Mouse (Mus musculus): ENCODE measurements around the gene Amigo1. TPM values are rescaled to one million over a fixed set of nuclear protein-coding genes. Genes with fewer than 3 reads are reported as not detected.
A peak's percentile ranks its signal among the peaks of the same experiment; 100 is the strongest.
"Not testable (repeated sequence)": the region's sequence is repeated elsewhere in the genome, so short reads cannot be mapped to it uniquely, and the experiment has no call there.

Gene Amigo1
- total RNA-seq, 2 experiments from 2014 or later: 7.1 to 8.1 TPM

GRCm38 (mm10) chr3:108209946-108210770, 24.0 kb downstream of the Amigo1 start:
- DNase-seq: peak; percentile 94

- no peak for DNase-seq
Measured at GRCm38 (mm10) chr3:108210771-108211139, 24.6 kb downstream of the Amigo1 start, which contains the start of gene Atxn7l2. Gene Atxn7l2 (minus strand): TSS chr3:108210934.

DNA sequence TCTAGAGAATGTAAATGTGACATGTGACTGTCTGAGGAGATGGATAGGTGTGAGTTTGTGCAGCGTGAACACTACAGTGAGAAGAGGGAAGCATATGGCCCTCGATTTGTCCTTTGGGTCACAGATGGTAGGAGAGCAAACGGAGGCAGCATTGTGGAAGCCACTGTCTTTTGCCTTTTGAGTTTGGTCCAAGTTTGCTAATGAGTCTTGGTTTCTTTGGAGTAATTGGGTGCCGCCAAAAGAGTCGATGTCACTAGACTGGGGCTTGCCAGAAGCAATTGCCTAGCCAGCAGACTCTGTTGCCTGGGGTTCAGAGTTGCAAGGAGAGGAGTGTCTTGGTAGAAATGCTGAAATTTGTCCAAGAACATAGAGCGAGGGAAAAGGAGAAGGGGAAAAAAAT, 25.7 kb downstream of the Amigo1 start:
- no peak for DNase-seq

- no peak for DNase-seq
Measured at GRCm38 (mm10) chr3:108212406-108212805, 26.3 kb downstream of the Amigo1 start.

- DNase-seq: peak; percentile 57
Measured at GRCm38 (mm10) chr3:108214734-108215133, 28.6 kb downstream of the Amigo1 start.

DNA sequence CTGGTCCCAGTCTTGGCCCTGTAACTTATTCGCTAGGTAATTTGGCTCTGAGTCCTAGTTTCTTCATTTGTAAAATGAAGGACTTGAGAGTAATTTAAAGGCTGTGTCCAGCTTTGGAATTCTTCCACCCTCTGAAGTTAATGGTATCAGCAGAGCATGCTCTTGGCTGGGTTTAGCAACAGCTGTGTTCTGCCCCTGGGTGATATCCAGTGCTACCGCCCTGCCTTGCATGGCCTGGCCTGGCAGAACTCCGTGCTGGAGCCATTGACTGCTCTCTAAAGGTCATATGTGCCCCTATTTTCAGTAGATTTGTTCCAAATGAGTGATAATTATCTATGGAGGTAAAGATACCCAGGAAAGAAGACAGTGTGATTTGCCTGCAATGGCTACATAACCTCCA, 34.5 kb downstream of the Amigo1 start:
- DNase-seq: no peak

DNA sequence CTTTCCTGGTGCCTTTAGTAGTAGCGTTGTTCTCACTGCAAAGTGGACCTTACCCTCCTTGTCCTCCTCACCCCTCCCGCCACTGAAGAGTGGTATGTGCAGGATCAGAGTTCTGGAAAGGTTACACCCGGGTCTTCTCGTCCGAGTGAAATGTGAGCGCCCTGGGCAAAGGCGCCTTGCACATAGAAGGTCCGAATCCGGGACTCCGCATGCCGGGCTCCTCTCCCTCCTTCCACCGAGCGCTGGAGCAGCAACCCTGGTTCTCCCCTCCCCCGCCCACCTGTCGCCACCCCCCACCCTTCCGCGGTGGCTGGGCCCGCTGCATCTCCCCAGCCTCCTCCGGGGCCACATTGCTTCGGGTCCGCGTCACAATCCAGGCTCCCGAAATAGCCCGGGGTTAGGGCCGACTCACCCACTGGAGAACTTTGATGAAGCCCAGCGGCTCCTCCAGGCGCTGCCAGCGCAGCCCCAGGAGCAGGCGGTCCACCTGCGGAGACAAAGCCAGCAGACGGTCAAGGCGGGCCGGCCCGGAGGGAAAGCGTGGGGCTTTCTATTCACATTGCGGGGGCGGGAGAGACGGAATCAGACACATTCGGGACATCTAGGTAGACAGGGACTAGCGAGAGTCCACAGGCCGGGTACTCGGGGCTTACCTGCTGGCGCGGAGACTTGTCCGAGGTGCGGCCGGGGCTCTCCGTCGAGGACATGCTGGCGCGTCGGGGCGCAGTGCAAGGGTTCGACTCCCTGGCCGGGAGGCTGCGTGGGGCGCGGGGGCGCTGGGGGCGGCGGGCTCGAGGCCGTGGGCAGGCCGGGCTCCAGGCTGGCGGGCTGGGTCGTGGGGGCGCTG, 39.8 kb downstream of the Amigo1 start:
- no peak for DNase-seq

GRCm38 (mm10) chr3:108226558-108227350, 40.6 kb downstream of the Amigo1 start, which contains the start of gene Sypl2:
Gene Sypl2 (minus strand): TSS chr3:108226648.
- DNase-seq: peak; percentile 64

DNA sequence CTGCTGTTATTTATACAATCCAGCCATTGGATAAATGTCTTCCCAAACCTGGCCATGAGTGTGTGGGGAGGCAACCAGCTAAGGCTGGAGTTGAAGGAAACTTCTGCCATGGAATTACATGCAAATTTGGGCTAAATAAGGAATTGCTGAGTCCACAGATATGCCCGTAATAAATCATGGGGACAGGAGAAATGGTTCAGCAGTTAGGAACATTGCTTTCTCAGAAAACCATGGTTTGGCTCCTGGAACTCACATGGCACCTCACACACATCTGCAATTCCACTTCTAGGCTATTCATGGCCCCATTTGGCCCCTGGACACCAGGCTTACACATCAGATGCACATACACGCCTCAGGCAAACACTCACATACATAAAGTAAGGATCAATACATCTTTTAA, 41.4 kb downstream of the Amigo1 start:
- no peak for DNase-seq

GRCm38 (mm10) chr3:108231646-108232045, 45.5 kb downstream of the Amigo1 start:
- no peak for DNase-seq

DNA sequence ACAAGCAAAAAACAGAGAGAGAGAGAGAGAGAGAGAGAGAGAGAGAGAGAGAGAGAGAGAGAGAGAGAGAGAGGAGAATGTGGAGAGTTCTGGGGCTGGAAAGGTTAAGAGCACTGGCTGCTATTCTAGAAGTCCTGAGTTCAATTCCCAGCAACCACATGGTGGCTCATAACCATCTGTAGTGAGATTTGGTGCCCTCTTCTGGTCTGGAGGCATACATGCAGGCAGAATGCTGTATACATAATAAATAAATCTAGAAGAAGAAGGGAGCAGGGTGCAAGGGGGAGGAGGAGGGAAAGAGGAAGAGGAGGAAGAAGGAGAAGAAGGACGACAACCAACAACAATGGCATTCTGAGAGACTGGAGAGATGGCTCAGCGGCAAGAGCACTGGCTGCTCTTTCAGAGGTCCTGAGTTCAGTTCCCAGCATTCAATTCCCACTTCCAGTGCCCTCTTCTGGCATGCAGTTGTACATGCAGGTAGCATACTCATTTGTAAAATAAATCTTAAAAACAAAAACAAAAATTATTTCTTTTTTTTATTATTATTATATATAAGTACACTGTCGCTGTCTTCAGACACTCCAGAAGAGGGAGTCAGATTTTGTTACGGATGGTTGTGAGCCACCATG, 51.5 kb downstream of the Amigo1 start:
- DNase-seq: not testable (repeated sequence)

- no peak for DNase-seq
Measured at GRCm38 (mm10) chr3:108241243-108241839, 55.2 kb downstream of the Amigo1 start.

Other genes starting within 250 kb of the Amigo1 start
- 1 to 10 TPM; 4.1 to 4.5 TPM for gene Gstm6, start 242.6 kb upstream of the Amigo1 start, total RNA-seq (2021)
- not detected for gene Gstm3, start 217.1 kb upstream of the Amigo1 start, total RNA-seq (2021)
- 10 to 100 TPM; 43.2 to 43.6 TPM for gene Gstm2, start 199.9 kb upstream of the Amigo1 start, total RNA-seq (2021)
- gene Gstm1, start 168.4 kb upstream of the Amigo1 start, total RNA-seq (2021): 10 to 100 TPM; 46.2 to 48.4 TPM
- 10 to 100 TPM; 11.8 to 12.7 TPM for gene Gstm4, start 141.4 kb upstream of the Amigo1 start, total RNA-seq (2021)
- 10 to 100 TPM; 16.7 to 16.9 TPM for gene Ampd2, start 99.7 kb upstream of the Amigo1 start, total RNA-seq (2021)
- under 1 TPM; 0.31 to 0.34 TPM for gene Gnat2, start 93.5 kb upstream of the Amigo1 start, total RNA-seq (2021)
- 10 to 100 TPM; 41.6 to 41.8 TPM for gene Gnai3, start 40.2 kb upstream of the Amigo1 start, total RNA-seq (2021)
- not detected for gene Gpr61, start 31.5 kb upstream of the Amigo1 start, total RNA-seq (2021)
- gene Cyb561d1, start 14.9 kb downstream of the Amigo1 start, total RNA-seq (2021): 1 to 10 TPM; 4.9 to 5.4 TPM
- 1 to 10 TPM; 6.9 to 7.7 TPM for gene Atxn7l2, start 24.6 kb downstream of the Amigo1 start, total RNA-seq (2021)
- gene Sypl2, start 40.3 kb downstream of the Amigo1 start, total RNA-seq (2021): 1 to 10 TPM; 2.6 to 4.1 TPM
- 10 to 100 TPM; 77.4 to 81.8 TPM for gene Psma5, start 70.6 kb downstream of the Amigo1 start, total RNA-seq (2021)
- gene Sort1, start 97.7 kb downstream of the Amigo1 start, total RNA-seq (2021): 10 to 100 TPM; 28.9 to 32.3 TPM
- 10 to 100 TPM; 44.7 to 57.2 TPM for gene Mybphl, start 178.6 kb downstream of the Amigo1 start, total RNA-seq (2021)
- gene Psrc1, start 197.5 kb downstream of the Amigo1 start, total RNA-seq (2021): 1 to 10 TPM; 6.7 to 8.8 TPM
- 1 to 10 TPM; 9.0 to 9.5 TPM for gene Celsr2, start 229.2 kb downstream of the Amigo1 start, total RNA-seq (2021)